Mouse (Mus musculus): ENCODE data around the gene Tada1.

DNA sequence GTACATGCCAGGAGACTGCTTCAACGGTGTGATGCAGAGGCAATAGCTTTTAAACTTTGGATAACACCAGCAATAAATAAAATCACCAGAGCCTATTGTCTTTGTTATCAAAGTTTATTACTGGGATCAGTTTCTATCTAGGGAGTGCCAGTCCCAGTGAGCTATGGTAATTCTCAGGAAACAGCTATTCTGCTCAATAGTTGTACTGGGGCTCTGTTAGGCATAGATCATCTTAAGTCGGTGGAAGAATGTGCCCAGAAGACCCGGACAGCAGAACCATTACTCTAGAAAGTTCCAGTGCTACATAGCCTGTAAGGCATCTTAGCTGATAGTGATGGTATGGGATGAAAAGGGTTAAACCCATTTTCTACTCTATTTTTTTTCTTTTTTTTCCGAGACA, 15.9 kb downstream of the Tada1 start:
- TF ChIP-seq POLR2A (IDR thresholded peaks at IDR 0.05; ENCODE audit: control insufficient read depth, low read depth, low read length), result no peak
- no peak for TF ChIP-seq CTCF (IDR thresholded peaks at IDR 0.05; ENCODE audit: control insufficient read depth, insufficient read depth, insufficient replicate concordance, low read depth, low read length)

All from testis, adult 2 months (tissue).